28 mouse cellular contexts compared by ENCODE assay signal in the genomic region with DNA sequence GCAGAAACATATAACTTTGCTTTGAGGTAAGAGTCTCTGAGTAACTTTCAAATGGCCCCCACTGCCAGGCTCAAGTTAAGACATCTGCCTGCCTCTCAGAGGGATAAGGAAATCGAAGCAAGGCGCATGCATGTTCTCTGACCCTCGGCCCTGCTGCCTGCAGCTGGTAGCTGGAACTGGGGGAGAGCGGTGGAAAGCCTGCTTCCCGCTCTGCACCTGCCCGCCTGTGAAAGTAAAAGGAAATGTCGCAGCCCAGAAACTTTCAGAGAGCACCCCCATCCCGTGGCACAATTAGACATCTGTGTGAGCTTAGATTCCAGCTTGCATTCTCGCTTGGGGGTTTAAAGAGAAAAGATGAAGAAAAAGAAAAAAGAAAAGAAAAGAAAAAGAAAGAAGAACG. TPM values are rescaled to one million over a fixed set of nuclear protein-coding genes. Genes with fewer than 3 reads are reported as not detected.
DNase-seq lines count a peak whose midpoint lies in the region; ATAC-seq lines count a peak whose summit lies in the region.
"Had no signal": no experiment of that assay in that cellular context is flagged by ENCODE, and none has a peak within 500 bp of the region (broad histone marks: within the 10 kb centered on the region; RNA-seq: fewer than 3 reads in every experiment).

No protein-coding gene starts in this region.

- H3K4me2 ChIP-seq in forebrain, embryonic 12.5 days = no peak overlapping the region
- H3K4me2 ChIP-seq in forebrain, embryonic 14.5 days (ENCODE audit: low read length) = no peak overlapping the region
- no peak overlapping the region for H3K4me2 ChIP-seq in midbrain, embryonic 14.5 days (ENCODE audit: low read length)
- H3K4me2 ChIP-seq: heart, embryonic 15.5 days; hindbrain, embryonic 13.5 days; limb, embryonic 12.5 days; liver, embryonic 11.5 days; lung, embryonic 15.5 days had no signal

- 41% methylated on average over 10 of the region's 10 CpGs for WGBS in forebrain, embryonic 12.5 days
- WGBS in forebrain, embryonic 14.5 days = 46% methylated on average over 10 of the region's 10 CpGs
- WGBS in midbrain, embryonic 14.5 days = 23% methylated on average over 10 of the region's 10 CpGs

- H3K4me1 ChIP-seq in forebrain, embryonic 12.5 days = peaks cover 56% of the 10 kb centered on the region
- peaks cover 17% of the 10 kb centered on the region for H3K4me1 ChIP-seq in forebrain, embryonic 14.5 days (ENCODE audit: control insufficient read depth, insufficient read depth, low read length)
- H3K4me1 ChIP-seq in midbrain, embryonic 14.5 days (ENCODE audit: control insufficient read depth, insufficient read depth, low read length) = peaks cover 32% of the 10 kb centered on the region

- H3K9ac ChIP-seq in forebrain, embryonic 12.5 days = no peak overlapping the region
- H3K9ac ChIP-seq in forebrain, embryonic 14.5 days (ENCODE audit: low read length) = no peak overlapping the region
- H3K9ac ChIP-seq in midbrain, embryonic 14.5 days (replicated peaks; ENCODE audit: low read length) = no peak overlapping the region
- H3K9ac ChIP-seq: heart, embryonic 15.5 days; hindbrain, embryonic 13.5 days; limb, embryonic 12.5 days; lung, embryonic 15.5 days had no signal

- DNase-seq in forebrain, embryonic 14.5 days (ENCODE audit: low spot score) = no peak
- peak; percentile 65 for DNase-seq in A20 (ENCODE audit: low read depth, low spot score)
- no peak for DNase-seq in midbrain, embryonic 14.5 days
- peak; percentile 75 to 78 for DNase-seq in thymus, postnatal 10 days (ENCODE audit: low spot score in 2 of 2)
- no peak for DNase-seq in adrenal gland, postnatal 10 days
- DNase-seq in urinary bladder, postnatal 10 days (ENCODE audit: low spot score) = no peak
- DNase-seq: adrenal gland, postnatal 14 days; cerebellum, adult 11-12 months; cerebellum, adult 9-11 months; gastrocnemius, postnatal 25 days; heart, adult 11 months; heart, postnatal 36 days; kidney, adult 8-10 months; kidney, postnatal 4 days; layer of hippocampus, postnatal 36 days; lung, postnatal 36 days; right cerebral cortex, postnatal 14 days had no signal

- peaks cover 20% of the 10 kb centered on the region for H3K27me3 ChIP-seq in forebrain, embryonic 12.5 days
- peaks cover 4% of the 10 kb centered on the region; the same call in 1 of the 2 replicates for H3K27me3 ChIP-seq in forebrain, embryonic 14.5 days (replicated peaks; ENCODE audit: control insufficient read depth, insufficient read depth, low read length)
- no peaks in the 10 kb centered on the region for H3K27me3 ChIP-seq in midbrain, embryonic 14.5 days (ENCODE audit: control insufficient read depth, insufficient read depth, low read length)

- no peaks in the 10 kb centered on the region for H3K9me3 ChIP-seq in forebrain, embryonic 12.5 days
- no peaks in the 10 kb centered on the region for H3K9me3 ChIP-seq in forebrain, embryonic 14.5 days (replicated peaks; ENCODE audit: control insufficient read depth, low read length)
- no peaks in the 10 kb centered on the region for H3K9me3 ChIP-seq in midbrain, embryonic 14.5 days (ENCODE audit: control insufficient read depth, low read length)
- H3K9me3 ChIP-seq: heart, embryonic 10.5 days; heart, embryonic 15.5 days; hindbrain, embryonic 13.5 days; limb, embryonic 12.5 days; lung, embryonic 15.5 days had no signal

- no peaks in the 10 kb centered on the region for H3K36me3 ChIP-seq in forebrain, embryonic 12.5 days (replicated peaks)
- H3K36me3 ChIP-seq in forebrain, embryonic 14.5 days (ENCODE audit: control insufficient read depth, insufficient read depth, low read length) = no peaks in the 10 kb centered on the region
- no peaks in the 10 kb centered on the region for H3K36me3 ChIP-seq in midbrain, embryonic 14.5 days (ENCODE audit: control insufficient read depth, insufficient read depth, low read length)
- H3K36me3 ChIP-seq: heart, embryonic 10.5 days; heart, embryonic 15.5 days; hindbrain, embryonic 13.5 days; lung, embryonic 15.5 days had no signal

- ATAC-seq in forebrain, embryonic 12.5 days (ENCODE audit: low FRiP score) = no peak
- no peak for ATAC-seq in forebrain, embryonic 14.5 days
- no peak for ATAC-seq in midbrain, embryonic 14.5 days (ENCODE audit: low FRiP score, low TSS enrichment)
- ATAC-seq in activated CD4-positive, CD25-positive, alpha-beta regulatory T cell, adult 4 months = no peak
- ATAC-seq: intestine, embryonic 16.5 days had no signal

- H3K27ac ChIP-seq in forebrain, embryonic 12.5 days = peak overlapping the region; percentile 42; the same call in 1 of the 2 replicates
- H3K27ac ChIP-seq in forebrain, embryonic 14.5 days (ENCODE audit: low read depth, low read length) = no peak overlapping the region
- H3K27ac ChIP-seq in midbrain, embryonic 14.5 days (replicated peaks; ENCODE audit: low read depth, low read length) = peak overlapping the region; percentile 43; the same call in 1 of the 2 replicates
- H3K27ac ChIP-seq: heart, embryonic 10.5 days; heart, embryonic 15.5 days; hindbrain, embryonic 13.5 days; kidney, postnatal 0 days; lung, embryonic 15.5 days had no signal

- H3K4me3 ChIP-seq in forebrain, embryonic 12.5 days (replicated peaks) = no peak overlapping the region
- no peak overlapping the region for H3K4me3 ChIP-seq in forebrain, embryonic 14.5 days (ENCODE audit: low read depth, low read length)
- H3K4me3 ChIP-seq in midbrain, embryonic 14.5 days (replicated peaks; ENCODE audit: low read depth, low read length) = no peak overlapping the region
- H3K4me3 ChIP-seq: erythroblast, embryonic 14.5 days; heart, embryonic 10.5 days; heart, embryonic 15.5 days; hindbrain, embryonic 13.5 days; limb, embryonic 12.5 days; lung, embryonic 15.5 days had no signal

RNA-seq across cellular contexts. Expression of gene Whrn, which starts 6.1 kb away (rescaled TPM):
- 9.4 and 10.5 TPM in 2 replicates for polyA plus RNA-seq in forebrain, embryonic 12.5 days (2016; fragmentation: Nextera tagmentation; extraction: Ambion mirVana)
- polyA plus RNA-seq in forebrain, embryonic 14.5 days (2014; fragmentation: Nextera tagmentation; extraction: Ambion mirVana) = 4.1 and 5.0 TPM in 2 replicates
- polyA plus RNA-seq in midbrain, embryonic 14.5 days (2014; fragmentation: Nextera tagmentation; extraction: Ambion mirVana) = 7.8 and 8.0 TPM in 2 replicates
- 10 to 100 TPM; 13.7 to 14.9 TPM for total RNA-seq in adrenal gland, postnatal 10 days (2021)
- polyA plus RNA-seq in activated CD4-positive, CD25-positive, alpha-beta regulatory T cell, adult 4 months (2017; shearing (Covaris generic)) = 1 to 10 TPM; 3.1 to 3.2 TPM

RNA-seq across cellular contexts. Expression of gene Atp6v1g1, which starts 54.9 kb away (rescaled TPM):
- polyA plus RNA-seq in forebrain, embryonic 12.5 days (2016; fragmentation: Nextera tagmentation; extraction: Ambion mirVana) = 341 and 346 TPM in 2 replicates
- polyA plus RNA-seq in forebrain, embryonic 14.5 days (2014; fragmentation: Nextera tagmentation; extraction: Ambion mirVana) = 526 and 544 TPM in 2 replicates
- polyA plus RNA-seq in midbrain, embryonic 14.5 days (2014; fragmentation: Nextera tagmentation; extraction: Ambion mirVana) = 451 and 485 TPM in 2 replicates
- total RNA-seq in adrenal gland, postnatal 10 days (2021) = 100 to 1,000 TPM; 128 to 131 TPM
- 100 to 1,000 TPM; 180 to 210 TPM for polyA plus RNA-seq in activated CD4-positive, CD25-positive, alpha-beta regulatory T cell, adult 4 months (2017; shearing (Covaris generic))

Comparison
In these comparisons a context has a peak if more than half of its experiments do, and no peak if none do; other contexts are left out.
1. DNase-seq: peak in A20 (single experiment) and thymus, postnatal 10 days (2 of 2); none in forebrain, embryonic 14.5 days (single experiment), midbrain, embryonic 14.5 days (single experiment), adrenal gland, postnatal 10 days (single experiment) and urinary bladder, postnatal 10 days (single experiment).